Mouse (Mus musculus) small intestine, adult 2 months (tissue): ENCODE measurements at regions not wholly inside any gene's neighbourhood (a gene's known extent, or its start where the extent isn't known, plus 50 kb on each side); places are given as distances from the start of the nearest gene placed in this dataset.

Experiments
- H3K27ac ChIP-seq: fragments of 200-500 bp; 2 replicates; pipeline ENCODE4 v1.5.1; 2012; ENCODE audit warnings: low read depth, low read length, control low read depth, inconsistent platforms; ENCODE audit not compliant: insufficient read depth
- H3K27me3 ChIP-seq: fragments of 200-500 bp; 2 replicates; pipeline ENCODE4 v1.6.1; 2012; ENCODE audit warnings: mild to moderate bottlenecking, moderate library complexity, low read length, inconsistent platforms; ENCODE audit not compliant: control insufficient read depth, insufficient read depth
- H3K36me3 ChIP-seq: fragments of 200-500 bp; 2 replicates; pipeline ENCODE4 v1.6.1; 2012; ENCODE audit warnings: mild to moderate bottlenecking, low read length, control low read depth, inconsistent platforms; ENCODE audit not compliant: control insufficient read depth, insufficient read depth
- H3K4me1 ChIP-seq: fragments of 200-500 bp; 2 replicates; pipeline ENCODE4 v1.6.1; 2012; ENCODE audit warnings: low read length, inconsistent platforms, mixed read lengths; ENCODE audit not compliant: control insufficient read depth, insufficient read depth, insufficient read length
- H3K4me3 ChIP-seq: fragments of 200-500 bp; 2 replicates; pipeline ENCODE4 v1.5.1; 2012; ENCODE audit warnings: low read depth, mild to moderate bottlenecking, control low read depth, inconsistent platforms, low read length, moderate library complexity
- CTCF ChIP-seq: fragments of 200-500 bp; IDR thresholded peaks from 2 replicates; pipeline ENCODE4 v1.5.1; 2012; ENCODE audit warnings: low read depth, mild to moderate bottlenecking, control low read depth, inconsistent platforms, low read length, moderate library complexity, mixed read lengths; ENCODE audit not compliant: insufficient replicate concordance, insufficient read length; ENCODE audit errors: extremely low read depth
- POLR2A ChIP-seq: fragments of 200-500 bp; IDR thresholded peaks from 2 replicates; pipeline ENCODE4 v1.6.1; 2012; ENCODE audit warnings: low read depth, mild to moderate bottlenecking, control low read depth, inconsistent platforms, low read length, moderate library complexity
- WGBS: fragments of 180-500 bp; shearing (Covaris S2); methylation state at CpG from one replicate; pipeline ENCODE4 v1.1.7; 2018; 5-methylcytosine and 5-hydroxymethylcytosine counted together

DNA sequence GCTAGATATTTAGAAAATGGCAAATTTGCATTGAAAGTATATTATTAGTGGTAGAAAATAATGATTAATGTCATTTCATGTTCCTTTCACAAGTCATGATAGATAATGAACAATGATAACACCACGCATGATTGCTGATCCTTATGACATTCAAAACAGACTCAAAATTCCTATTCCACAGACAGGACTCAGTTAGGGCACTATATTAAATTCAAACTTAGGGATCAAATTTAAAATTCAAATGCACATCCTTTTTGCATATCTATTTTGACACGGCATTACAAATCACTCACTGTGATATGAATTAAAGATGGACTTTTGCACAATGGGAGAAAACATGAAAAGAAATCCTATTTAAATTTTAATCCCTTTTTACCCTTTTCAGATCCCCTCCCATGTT is 340.1 kb upstream of the Tmpo start:
- Histone ChIP-seq H3K4me3 (no peak overlapping the region), H3K4me1 (no peaks in the 10 kb centered on the region), H3K27ac (no peak overlapping the region), H3K36me3 (no peaks in the 10 kb centered on the region), H3K27me3 (no peaks in the 10 kb centered on the region)
- TF ChIP-seq POLR2A: no peak
- no peak for TF ChIP-seq CTCF
- 89% methylated on average over 2 of the region's 2 CpGs for WGBS

- Histone ChIP-seq H3K4me3 (no peak overlapping the region), H3K27me3 (no peaks in the 10 kb centered on the region), H3K27ac (no peak overlapping the region), H3K4me1 (no peaks in the 10 kb centered on the region), H3K36me3 (no peaks in the 10 kb centered on the region)
- 62% methylated on average over 2 of the region's 2 CpGs for WGBS
- TF ChIP-seq CTCF (no peak), POLR2A (no peak)
These were observed 333.9 kb upstream of the Tmpo start for GRCm38 (mm10) chr10:91515021-91515371.

DNA sequence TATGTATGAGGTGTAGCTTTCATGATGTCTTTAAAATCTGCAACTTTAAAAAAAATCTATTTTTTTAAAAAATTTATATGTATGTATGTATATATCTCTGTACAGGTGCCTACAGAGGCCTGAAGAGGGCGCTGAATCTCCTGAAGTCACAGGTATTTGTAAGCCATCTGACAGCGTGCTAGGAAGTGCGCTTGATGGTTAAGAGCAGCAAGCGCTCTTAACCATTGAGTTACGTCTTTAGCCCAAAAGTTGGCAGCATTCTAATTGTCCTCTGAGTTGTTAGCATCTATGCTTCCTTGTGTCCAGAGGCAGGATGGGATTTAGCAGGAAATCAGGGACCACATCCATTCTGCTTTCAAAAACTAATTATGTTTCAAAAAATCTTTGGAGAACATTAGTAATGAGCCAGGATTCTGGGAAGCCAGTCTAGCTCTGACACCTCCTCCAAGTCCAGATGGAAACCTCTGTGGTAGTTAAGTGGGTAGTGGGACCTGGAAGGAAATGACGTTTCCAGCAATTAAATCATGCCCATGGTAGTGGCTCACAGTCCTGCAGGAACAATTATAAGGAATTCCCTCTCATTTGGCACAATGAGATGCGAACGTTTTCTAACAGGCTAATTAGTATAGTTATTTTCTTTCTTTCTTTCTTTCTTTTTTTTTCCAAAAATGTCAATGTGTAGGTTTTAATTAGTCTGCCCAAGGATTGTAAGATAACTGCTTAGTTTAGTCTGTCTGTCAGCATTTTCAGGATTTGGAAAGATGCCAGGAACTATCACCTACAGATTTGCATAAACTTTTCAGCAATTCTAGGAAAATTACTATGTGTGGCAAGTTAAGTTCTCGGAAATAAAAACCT is 333.3 kb upstream of the Tmpo start:
- H3K4me3 ChIP-seq: no peak overlapping the region
- no peaks in the 10 kb centered on the region for H3K36me3 ChIP-seq
- TF ChIP-seq POLR2A: no peak
- no peak for TF ChIP-seq CTCF
- H3K27ac ChIP-seq: no peak overlapping the region
- 80% methylated on average over 9 of the region's 9 CpGs for WGBS
- H3K27me3 ChIP-seq: no peaks in the 10 kb centered on the region
- no peaks in the 10 kb centered on the region for H3K4me1 ChIP-seq

GRCm38 (mm10) chr10:91507038-91507437 is 325.9 kb upstream of the Tmpo start:
- Histone ChIP-seq H3K27me3 (no peaks in the 10 kb centered on the region), H3K4me1 (no peaks in the 10 kb centered on the region), H3K4me3 (no peak overlapping the region), H3K36me3 (no peaks in the 10 kb centered on the region), H3K27ac (no peak overlapping the region)
- WGBS: 85% methylated on average over 7 of the region's 7 CpGs
- TF ChIP-seq POLR2A (no peak), CTCF (no peak)

DNA sequence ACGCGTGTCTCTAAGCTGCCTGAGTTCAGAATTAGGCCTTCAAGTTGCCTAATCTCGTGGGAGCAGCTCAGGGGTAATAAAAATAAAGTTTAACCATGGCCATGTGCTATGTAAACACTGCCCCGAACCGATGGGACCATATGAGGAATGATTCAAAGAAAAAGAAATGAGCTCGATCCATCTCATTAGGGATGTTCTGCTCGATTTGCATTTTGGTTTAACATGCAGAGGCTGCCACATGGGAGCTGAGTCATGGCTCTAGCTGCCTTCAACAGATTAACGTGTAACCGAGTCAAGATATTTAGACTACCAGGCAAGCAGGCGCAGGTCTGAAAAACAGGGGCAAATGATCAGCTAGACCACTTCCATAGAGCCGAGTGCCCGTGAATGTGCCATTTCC is 323.8 kb upstream of the Tmpo start:
- H3K4me1 ChIP-seq: no peaks in the 10 kb centered on the region
- TF ChIP-seq POLR2A (no peak), CTCF (no peak)
- H3K4me3 ChIP-seq: no peak overlapping the region
- H3K27ac ChIP-seq: no peak overlapping the region
- WGBS: 47% methylated on average over 12 of the region's 12 CpGs
- no peaks in the 10 kb centered on the region for H3K36me3 ChIP-seq
- H3K27me3 ChIP-seq: no peaks in the 10 kb centered on the region

GRCm38 (mm10) chr10:91498543-91498942 is 317.4 kb upstream of the Tmpo start:
- Histone ChIP-seq H3K27ac (no peak overlapping the region), H3K4me3 (no peak overlapping the region), H3K4me1 (no peaks in the 10 kb centered on the region), H3K27me3 (no peaks in the 10 kb centered on the region), H3K36me3 (no peaks in the 10 kb centered on the region)
- 85% methylated on average over 4 of the region's 4 CpGs for WGBS
- TF ChIP-seq POLR2A: no peak
- no peak for TF ChIP-seq CTCF

GRCm38 (mm10) chr10:91464691-91465090 is 283.6 kb upstream of the Tmpo start:
- Histone ChIP-seq H3K36me3 (no peaks in the 10 kb centered on the region), H3K27me3 (no peaks in the 10 kb centered on the region), H3K27ac (no peak overlapping the region), H3K4me1 (no peaks in the 10 kb centered on the region), H3K4me3 (no peak overlapping the region)
- TF ChIP-seq POLR2A: no peak
- TF ChIP-seq CTCF: no peak
- 81% methylated on average over 2 of the region's 2 CpGs for WGBS
